Mouse (Mus musculus) effector memory CD4-positive, alpha-beta T cell, adult 7 months (primary cell): ENCODE data around the gene Gm9117. TPM values are rescaled to one million over a fixed set of nuclear protein-coding genes. Genes with fewer than 3 reads are reported as not detected.

ENCODE experiments used
- polyA plus RNA-seq: library from polyadenylated mRNA; unstranded; fragments of 100-300 nt; shearing (Covaris generic); gene quantifications from one replicate; pipeline ENCODE4 v1.2.1, GENCODE M21; 2017

Gene Gm9117
- not detected for polyA plus RNA-seq

GRCm38 (mm10) chr3:93943443-93943842 lies at the start of gene Gm9117:
Gm9117 (minus strand) TSS chr3:93943543.

GRCm38 (mm10) chr3:93961214-93961613 lies 17.9 kb upstream of the Gm9117 start, which contains the start of gene Tdpoz5:
Tdpoz5 (minus strand) TSS chr3:93961314.

Other genes with a start within 250 kb of the Gm9117 start
- not detected for gene Gm5773, start 170.5 kb downstream of the Gm9117 start, polyA plus RNA-seq
- not detected for gene Tdpoz4, start 147.1 kb downstream of the Gm9117 start, polyA plus RNA-seq
- gene Tdpoz3, start 117.5 kb downstream of the Gm9117 start, polyA plus RNA-seq = not detected
- not detected for gene Tdpoz5, start 17.8 kb upstream of the Gm9117 start, polyA plus RNA-seq
- not detected for gene Gm9125, start 111.3 kb upstream of the Gm9117 start, polyA plus RNA-seq
- gene Gm10697, start 129.1 kb upstream of the Gm9117 start, polyA plus RNA-seq = not detected
- gene Gm10696, start 234.7 kb upstream of the Gm9117 start, polyA plus RNA-seq = not detected